Mouse (Mus musculus) right cerebral cortex, postnatal 4 days (tissue): ENCODE data around the gene Gfm2.
A peak's percentile ranks its signal among the peaks of the same experiment; 100 is the strongest.

ENCODE experiments used
- DNase-seq: peaks from one replicate; pipeline ENCODE4 v3.0.0-alpha.2; 2022

The Gfm2 gene

DNA sequence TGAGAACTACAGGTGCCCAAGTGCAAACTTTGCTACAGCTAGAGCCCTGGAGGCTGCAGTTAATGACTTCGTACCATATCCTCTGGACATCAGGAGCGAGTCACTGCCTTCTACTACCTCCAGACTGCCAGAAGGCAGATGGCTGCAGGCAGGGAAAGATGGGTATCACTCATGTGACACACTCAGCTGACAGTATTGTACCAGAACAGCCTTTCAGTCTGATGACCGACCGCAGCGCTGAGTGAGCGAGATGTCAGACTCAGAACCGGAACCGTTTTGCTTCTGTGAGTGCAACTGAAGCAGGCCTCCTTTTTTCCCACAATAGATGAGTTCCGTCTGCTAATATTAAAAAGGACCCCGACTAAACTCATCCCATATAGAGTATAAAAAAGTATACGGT lies 54.9 kb downstream of the Gfm2 start:
- no peak for DNase-seq

DNA sequence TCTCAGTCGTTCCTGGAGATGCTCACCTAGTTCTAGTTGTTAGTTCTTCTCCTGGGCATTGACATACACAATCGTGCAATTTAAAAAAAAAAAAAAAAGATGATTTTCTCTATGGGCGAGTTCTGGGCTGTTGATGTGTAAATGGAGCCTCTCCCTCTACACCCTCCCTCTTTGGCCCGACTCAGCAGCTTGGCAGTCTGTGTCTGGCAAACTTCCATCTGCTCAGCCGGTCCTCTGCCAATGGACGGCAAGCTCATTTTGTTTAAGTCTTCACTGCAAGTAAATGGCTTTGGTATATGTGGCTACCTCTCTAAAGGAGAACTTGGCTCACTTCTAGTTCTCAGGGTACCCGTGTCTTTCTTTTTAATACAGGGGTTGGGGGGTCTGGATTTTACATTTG lies 55.7 kb downstream of the Gfm2 start:
- peak; percentile 68 for DNase-seq

- DNase-seq: no peak
Observed at GRCm38 (mm10) chr13:97196186-97196924, 58.6 kb downstream of the Gfm2 start.

GRCm38 (mm10) chr13:97196925-97197218 lies 59.1 kb downstream of the Gfm2 start:
- no peak for DNase-seq

DNA sequence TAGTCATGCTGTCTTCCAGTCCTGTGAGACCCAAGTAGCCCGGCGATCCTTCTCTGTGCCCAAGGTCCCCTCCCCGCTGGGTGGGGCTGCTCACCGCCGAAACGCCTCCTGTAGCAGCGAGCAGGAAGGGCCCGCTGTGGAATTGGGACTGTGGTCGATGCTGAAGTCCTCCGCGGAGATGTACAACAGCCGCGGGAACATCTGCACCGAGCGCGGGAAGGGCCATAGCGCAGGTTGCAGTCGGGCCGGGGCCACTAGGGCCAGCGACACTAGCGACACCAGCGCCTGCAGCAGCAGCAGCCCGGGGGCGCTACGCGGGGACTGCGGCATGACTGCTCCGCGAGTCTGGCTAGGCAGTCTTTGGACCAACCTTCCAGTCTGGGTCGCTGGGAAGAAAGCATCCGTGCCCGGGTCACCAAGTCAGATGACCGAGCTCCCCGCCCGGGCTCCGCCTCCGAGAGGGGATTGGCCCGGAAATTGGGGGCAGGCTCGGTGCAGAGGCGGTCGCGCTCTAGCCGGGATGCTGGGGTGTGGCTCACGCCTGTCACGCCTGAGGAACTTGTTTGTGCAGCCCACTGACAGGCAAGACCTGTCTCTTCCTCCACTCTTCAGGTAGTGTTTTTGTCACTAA lies 60.3 kb downstream of the Gfm2 start, which contains the start of gene Hexb:
Gene Hexb (minus strand): TSS at position 426 of the 631 bp plus-strand sequence.
- DNase-seq: peak; percentile 70

DNA sequence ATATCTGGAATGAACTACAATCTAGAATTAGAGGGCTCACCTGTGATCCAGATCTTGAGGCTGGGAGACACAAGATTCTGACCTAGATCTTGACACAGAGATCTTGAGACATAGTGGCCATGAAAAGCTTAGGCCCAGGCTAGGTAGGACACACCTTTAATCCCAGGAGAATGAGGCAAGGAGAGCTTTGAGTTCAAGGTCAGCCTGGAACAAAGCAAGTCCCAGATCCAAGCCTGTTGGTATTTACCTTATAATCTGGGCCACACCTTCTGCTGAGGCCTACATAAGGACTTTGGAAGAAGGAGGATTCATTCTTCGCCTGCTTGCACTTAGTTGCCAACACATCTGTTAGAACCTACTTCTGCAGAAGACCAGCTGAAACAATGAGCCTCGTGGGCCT lies 61.4 kb downstream of the Gfm2 start:
- DNase-seq: no peak

- no peak for DNase-seq
Observed at GRCm38 (mm10) chr13:97201076-97201475, 63.3 kb downstream of the Gfm2 start.

DNA sequence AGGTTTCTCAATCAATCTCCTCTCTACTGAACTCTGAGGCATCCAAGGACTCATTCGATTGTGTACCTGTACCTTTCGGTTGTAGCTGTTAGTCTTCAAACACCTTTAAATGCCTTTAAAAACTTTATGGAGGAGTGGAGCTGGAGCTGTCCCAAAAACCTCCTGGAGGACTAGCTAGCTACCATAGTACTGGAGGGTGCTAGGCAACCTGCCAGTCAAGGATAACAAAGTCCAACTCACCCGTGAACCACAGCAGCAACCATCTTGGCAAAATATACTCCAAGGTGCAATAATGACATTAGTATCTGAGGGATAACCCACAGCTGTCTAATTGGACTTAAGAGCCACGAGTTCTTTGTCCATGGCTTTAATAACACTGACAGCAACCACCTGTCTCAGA lies 64.2 kb downstream of the Gfm2 start:
- DNase-seq: no peak

DNA sequence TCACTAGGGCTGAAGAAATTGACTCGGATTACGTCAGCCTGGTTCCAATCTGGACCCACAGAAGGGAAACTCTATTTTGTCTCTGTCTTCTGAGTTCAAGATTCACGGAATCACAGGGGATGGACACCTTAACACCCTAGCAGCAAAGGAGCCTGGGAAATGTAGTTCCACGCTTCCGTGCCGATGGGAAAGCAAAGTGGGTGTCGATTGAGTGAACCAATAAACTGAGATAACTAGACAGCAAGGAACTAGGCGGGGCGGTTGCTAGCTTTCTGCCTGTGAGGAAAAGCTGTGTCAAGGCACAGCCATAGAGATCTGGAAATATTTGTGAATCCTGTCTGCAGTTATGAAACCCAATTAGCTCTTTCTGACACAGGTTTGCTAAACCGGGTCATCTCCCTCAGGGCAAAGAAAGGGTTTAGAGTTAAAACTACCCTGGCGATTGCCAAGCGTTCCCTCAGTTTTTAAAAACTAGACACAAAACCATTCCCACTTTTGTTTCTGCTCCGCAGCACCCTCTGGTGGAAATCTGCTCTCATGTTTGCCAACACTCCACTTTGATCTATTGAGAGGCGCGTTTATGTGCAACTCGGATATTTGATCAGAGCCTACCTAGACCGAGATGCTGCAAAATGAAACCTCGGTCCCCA lies 67.4 kb downstream of the Gfm2 start:
- DNase-seq: peak; percentile 90

- no peak for DNase-seq
Observed at GRCm38 (mm10) chr13:97206046-97206445, 68.3 kb downstream of the Gfm2 start.

DNA sequence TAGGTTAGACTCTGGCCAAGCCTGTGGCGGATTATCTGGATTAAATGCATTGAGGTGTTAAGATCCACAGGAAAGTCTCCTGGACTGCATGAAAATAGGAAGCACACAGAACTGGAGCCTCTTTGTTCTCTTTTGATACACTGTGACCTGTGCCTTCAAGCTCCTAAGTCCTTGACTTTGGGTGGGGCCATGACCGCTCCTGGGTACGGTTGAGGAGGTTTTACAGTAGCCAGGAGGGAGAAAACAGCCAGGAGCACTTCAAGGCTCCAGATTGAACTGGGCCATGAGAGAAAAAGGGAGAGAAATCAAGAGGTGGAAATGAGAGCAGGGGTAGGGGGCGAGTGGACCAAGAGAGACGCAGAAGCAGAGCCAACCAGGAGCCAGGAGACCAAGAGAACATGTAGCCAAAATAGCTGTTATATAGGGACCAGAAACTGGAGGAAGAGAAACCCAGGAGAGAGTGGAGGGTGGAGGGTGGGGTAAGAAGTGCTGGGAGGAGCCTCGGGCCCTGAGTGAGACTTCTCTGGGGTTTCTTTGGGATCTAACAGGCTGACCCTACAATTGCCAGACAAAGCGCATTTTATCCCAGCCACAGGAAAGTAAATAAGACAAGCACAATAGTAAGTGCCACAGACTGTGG lies 69.9 kb downstream of the Gfm2 start:
- DNase-seq: no peak

DNA sequence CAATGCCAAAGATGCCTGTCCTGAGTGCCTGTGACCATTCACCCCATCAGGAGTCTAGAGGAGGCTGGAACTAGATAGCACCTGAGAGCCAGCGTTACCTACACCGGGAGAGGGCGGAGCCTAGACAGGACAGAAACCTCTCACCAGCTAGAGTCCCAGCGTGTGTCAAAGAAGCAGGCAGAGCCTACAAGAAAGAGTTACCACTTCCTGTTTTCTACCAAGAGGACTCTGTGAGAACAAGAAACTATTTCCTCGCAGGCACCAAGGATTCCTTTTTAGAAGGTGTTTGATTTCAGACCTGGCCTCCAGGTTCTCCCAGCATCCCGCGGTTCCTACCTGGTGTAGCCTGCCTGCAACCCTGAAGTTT lies 70.4 kb downstream of the Gfm2 start:
- no peak for DNase-seq

DNA sequence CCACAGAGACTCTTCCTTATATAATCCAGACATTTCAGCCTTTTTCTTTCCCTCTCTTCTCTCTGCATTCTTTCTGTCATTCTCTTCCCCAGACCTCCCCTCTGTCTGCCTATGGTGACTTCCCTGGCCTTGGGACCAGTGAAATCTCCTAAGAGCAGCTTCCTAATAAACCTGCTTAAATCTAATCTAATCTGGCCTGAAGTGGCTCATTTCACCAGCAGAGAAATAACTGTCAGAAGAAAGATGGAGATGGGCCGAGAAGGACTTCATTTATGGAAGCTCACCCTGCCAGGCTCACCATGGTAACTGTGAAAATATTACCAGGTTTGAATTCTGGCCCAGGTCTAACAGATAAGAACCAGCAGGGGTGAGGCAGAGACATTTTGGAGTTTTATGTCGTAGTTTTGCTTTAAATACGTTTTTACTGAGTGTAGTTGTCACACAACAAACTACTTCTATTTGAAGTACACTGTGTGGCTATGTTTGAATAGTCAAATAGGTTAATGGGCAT lies 70.8 kb downstream of the Gfm2 start:
- no peak for DNase-seq

GRCm38 (mm10) chr13:97214583-97215268 lies 77.0 kb downstream of the Gfm2 start:
- DNase-seq: no peak

- no peak for DNase-seq
Observed at GRCm38 (mm10) chr13:97215563-97215962, 77.8 kb downstream of the Gfm2 start.

DNA sequence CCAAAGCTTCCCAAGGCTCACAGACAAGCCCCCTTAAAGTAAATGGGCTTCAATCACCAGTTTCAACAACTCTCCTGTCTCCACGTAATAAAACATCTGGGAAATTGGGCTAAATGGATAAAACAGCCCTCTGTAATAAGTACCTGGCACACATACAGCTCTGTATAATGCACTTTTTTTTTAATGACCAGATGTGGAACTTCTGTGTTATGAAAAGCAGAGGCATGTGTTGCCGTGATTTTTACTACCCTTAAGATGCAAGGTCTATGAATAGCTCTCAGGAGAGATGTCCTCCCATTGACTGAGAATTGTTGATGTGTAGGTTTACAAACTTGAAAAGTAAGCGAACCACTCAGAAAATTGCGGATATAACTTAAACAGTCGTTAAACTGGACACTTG lies 78.5 kb downstream of the Gfm2 start:
- no peak for DNase-seq

- no peak for DNase-seq
Observed at GRCm38 (mm10) chr13:97220022-97220421, 82.3 kb downstream of the Gfm2 start.

DNA sequence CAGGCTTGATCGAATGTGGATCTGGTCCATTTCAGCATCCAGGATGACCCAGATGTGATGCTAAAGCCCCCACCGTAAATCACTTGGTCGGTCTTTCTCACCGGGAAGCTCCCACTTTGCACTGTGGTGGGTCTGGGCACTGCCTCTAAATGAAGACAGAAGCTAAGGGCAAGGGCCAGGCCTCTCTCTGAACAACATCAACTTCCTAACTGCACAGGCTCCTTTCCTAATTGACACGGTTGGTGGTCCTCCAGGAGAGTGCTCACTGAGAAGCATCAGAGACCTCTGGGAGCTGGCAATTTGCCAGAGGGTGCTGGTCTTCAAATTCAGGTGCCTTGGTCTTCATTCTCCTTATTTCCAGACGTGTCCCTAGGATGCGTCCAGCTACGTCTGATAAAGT lies 86.1 kb downstream of the Gfm2 start:
- DNase-seq: no peak

GRCm38 (mm10) chr13:97224341-97224982 lies 86.7 kb downstream of the Gfm2 start:
- no peak for DNase-seq

GRCm38 (mm10) chr13:97225130-97225529 lies 87.4 kb downstream of the Gfm2 start:
- DNase-seq: no peak

DNA sequence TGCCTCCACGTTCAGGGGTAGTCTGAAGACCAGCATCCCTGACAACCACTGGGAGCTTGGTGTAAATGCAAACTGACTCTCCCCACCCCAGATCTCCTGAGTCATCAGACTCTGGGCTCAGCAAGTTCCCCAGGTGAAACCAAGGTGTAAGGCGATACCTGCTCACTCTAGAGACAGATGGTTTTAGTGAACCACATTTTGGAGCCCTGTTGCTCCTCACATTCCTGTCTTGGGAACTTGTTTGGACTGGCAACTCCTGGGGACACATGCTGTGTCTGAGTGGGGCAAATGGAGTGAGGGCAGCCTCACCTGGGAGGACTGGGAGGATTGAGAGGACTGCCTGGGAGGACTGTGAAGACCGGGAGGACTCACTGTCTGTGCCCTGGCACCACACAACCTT lies 90.1 kb downstream of the Gfm2 start:
- DNase-seq: no peak

DNA sequence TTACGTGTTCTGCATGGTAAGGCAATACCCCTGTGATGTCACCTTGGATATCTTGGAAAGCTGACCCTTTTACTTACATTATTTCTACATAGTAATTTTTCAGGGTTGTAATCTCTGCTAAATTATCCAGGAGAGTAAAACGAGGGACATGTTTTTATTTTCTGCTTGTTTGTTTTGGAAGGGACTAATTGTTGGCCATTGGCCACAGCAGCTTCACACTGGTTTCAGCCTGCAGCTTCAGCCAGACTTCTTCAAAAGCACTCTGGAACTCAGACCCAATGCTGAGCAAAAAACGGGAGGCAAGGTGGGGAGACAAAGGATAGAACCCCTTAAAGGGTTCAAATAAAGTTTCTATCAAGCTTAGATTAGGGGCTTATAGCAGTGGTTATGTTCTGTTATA lies 92.4 kb downstream of the Gfm2 start:
- DNase-seq: no peak
